Mouse (Mus musculus) yolk sac, embryonic 10.5 days (tissue): ENCODE measurements around the gene Kctd11.
A peak's percentile ranks its signal among the peaks of the same experiment; 100 is the strongest.

Experiments
- DNase-seq: peaks from one replicate; pipeline ENCODE4 v3.0.0-alpha.2; 2017; ENCODE audit warnings: low spot score

The Kctd11 gene

DNA sequence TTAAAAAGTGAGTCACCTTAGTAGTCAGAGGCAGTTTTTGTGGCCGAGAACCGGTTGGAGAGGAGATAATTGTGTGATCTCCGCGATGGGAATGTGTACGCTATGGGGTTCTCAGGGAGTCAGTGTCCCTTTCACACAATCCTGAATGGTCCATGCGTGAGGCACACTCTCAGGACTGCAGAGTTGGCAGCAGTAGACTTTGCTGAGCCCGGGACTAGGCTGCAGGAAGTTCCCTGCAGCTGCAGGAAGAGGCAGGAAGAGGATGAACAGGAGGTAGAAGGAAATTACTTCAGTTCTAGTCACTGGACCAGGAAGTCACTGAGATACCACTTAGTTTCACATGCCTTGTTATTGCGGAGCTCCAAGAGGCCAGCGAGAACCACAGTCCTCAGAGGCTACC lies 32.1 kb downstream of the Kctd11 start:
- no peak for DNase-seq

DNA sequence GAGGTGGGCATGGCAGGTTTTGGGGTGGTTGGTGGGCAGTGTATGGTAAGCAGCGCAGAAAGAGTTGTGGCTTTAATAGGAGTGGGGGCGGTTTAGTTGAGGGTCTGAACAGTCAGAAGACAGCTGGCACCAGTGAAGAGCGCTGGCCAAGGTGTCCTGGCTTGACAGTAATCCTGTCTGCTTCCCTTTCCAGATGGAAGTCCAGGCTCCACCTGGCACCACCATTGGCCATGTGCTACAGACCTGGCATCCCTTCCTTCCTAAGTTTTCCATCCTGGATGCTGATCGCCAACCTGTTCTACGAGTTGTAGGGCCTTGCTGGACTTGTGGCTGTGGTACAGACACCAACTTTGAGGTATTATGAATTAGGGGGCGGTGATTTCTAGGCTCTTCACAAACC lies 33.2 kb downstream of the Kctd11 start:
- no peak for DNase-seq

DNA sequence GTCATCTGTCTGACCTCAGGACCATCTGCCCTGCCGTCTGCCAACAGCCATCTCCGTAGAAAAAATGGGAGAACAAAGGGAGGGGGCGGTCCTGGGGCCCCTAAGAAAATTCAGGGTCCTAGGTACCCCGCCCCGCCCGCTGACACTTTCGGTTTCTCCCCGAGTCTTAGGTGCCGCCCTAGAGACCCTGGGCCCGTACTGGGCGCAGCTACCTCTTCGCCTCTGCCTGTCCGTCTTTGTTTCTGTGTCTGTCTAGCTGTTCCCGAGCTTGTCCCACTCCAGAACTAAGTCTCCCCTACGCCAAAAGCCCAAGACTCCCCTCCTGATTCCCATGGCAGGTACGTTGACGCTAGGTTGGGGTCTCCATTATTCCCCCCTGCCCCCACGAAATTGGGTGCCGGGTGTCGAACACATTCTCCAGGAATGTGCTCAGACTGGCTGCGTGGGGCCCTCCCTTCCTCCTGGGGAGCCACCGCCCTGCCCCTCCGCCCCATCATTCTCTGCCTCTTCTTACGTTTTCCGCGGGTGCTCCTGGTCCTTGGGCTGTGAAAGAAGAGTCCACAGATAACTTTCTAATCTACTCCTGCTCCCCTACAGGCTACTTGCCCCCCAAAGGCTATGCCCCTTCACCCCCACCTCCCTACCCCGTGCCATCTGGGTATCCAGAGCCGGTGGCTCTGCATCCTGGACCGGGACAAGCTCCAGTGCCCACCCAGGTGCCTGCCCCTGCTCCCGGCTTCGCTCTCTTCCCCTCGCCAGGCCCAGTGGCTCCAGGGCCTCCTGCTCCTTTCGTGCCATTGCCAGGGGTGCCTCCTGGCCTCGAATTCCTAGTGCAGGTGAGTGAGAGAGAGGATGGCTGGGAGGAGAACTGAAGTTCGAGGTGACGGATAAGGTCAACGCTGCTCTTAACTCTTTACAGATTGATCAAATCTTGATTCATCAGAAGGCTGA lies 34.2 kb downstream of the Kctd11 start:
- DNase-seq, result peak; percentile 54

GRCm38 (mm10) chr11:69846198-69846680 lies 35.0 kb downstream of the Kctd11 start, which contains the start of gene Plscr3:
Plscr3 (plus strand) TSS chr11:69846376.
- DNase-seq, result peak; percentile 97

DNA sequence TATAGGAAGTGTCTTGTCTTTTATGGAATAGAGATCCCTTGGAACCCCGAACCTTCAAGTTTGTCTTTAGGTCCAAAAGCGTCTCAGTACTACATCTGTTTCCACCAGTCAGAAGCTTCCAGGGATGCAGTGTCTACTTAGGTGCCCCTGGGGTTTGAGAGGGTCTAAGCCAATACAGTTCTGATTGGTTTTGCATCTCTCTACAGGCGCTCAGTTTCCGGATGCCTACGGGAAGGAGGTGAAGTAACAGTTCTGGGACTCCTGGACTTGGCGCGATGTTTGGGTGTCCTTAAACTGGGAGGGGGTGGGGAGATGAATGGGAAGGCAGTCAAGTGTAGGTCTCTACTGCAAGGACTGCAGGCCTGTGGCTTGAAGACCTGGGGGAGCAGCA lies 42.5 kb downstream of the Kctd11 start:
- DNase-seq, result no peak

- peak; percentile 99 for DNase-seq
Measured at GRCm38 (mm10) chr11:69837952-69838713, 43.1 kb downstream of the Kctd11 start, which contains the start of gene Tmem256. Tmem256 (plus strand) TSS chr11:69838514.

DNA sequence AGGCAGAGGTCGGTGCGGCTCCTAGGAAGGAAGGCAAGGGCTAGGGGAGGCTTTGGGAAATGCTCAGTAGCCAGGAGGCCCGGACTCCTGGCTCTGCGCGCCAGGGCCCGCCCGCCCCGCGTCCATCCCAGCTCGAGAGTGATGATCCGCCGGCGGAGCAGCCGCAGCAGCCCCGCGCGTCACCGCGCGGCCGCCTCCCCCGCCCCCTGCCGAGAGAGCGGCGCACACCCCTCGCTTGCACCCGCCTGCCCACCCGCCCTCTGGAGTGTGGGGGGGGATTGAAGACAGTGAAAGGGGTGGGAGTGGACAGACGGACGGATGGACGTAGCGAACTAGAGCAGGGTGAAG lies 43.6 kb downstream of the Kctd11 start, which contains the start of gene Nlgn2:
Gene Nlgn2 (minus strand): TSS at position 181 of the 348 bp plus-strand sequence.
- DNase-seq, result no peak

GRCm38 (mm10) chr11:69836703-69837576 lies 44.3 kb downstream of the Kctd11 start:
- peak; percentile 13 for DNase-seq

DNA sequence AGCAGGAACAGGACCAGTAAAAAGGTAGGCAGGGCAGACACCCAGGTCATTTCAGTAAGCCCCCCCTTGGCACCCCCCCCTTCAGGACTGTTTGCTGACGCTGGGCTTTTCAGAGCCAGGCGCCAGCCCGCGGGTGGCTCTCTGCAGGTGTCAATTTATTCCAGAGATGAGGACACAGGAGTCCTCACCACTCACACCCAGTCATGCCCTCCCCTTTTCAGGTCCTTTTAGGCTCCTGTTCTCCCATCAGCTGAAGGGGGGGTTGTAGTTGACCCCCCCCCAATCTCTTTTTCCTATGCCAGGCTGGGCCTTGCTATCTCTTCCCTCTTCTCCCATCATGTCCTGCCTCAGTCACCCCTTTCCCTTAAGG lies 45.3 kb downstream of the Kctd11 start:
- no peak for DNase-seq

GRCm38 (mm10) chr11:69835326-69835965 lies 45.8 kb downstream of the Kctd11 start:
- no peak for DNase-seq

GRCm38 (mm10) chr11:69834001-69834549 lies 47.1 kb downstream of the Kctd11 start:
- peak; percentile 22 for DNase-seq

DNA sequence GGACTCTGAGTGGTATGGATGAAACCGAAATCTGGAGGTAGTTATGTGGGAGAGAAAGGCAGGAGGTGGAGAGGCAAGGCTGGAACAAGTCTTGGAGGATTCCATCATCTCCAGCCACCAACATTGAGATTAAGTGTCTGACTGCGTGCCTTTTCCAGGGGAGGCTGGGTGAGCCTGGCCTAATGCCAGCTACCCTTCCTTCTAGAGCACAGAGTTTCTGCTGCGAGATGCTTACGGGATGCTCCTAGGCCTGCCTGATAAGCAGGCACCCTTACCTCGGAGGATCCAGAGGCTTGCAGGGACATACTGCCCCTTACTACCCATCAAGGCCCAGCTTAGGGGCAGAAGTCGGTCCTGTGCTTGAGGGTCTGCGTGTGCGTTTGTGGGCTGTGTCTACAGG lies 47.7 kb downstream of the Kctd11 start:
- DNase-seq, result no peak

DNA sequence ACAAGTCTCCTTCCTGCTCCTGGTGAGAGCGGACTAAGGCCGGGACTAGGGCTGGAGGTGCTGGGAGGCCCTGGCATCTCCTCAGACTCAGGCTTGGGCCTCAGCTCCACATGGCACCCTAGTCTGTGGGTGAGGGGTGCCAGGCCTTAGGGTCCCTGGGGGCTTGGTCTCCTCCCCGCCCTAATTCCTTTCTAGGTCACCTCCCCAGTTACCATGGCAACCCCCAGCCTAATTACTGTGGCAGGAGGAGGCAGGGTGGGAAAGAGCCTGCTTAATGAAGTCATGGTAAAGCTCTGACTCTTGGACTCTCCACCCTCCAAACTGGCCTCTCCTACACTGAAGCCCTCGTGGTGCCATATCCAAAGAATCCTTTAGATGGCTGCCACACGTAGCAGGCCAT lies 52.4 kb downstream of the Kctd11 start:
- DNase-seq, result no peak
